Mouse (Mus musculus): ENCODE measurements at regions not wholly inside any gene's neighbourhood (a gene's known extent, or its start where the extent isn't known, plus 50 kb on each side); places are given as distances from the start of the nearest gene placed in this dataset.

DNA sequence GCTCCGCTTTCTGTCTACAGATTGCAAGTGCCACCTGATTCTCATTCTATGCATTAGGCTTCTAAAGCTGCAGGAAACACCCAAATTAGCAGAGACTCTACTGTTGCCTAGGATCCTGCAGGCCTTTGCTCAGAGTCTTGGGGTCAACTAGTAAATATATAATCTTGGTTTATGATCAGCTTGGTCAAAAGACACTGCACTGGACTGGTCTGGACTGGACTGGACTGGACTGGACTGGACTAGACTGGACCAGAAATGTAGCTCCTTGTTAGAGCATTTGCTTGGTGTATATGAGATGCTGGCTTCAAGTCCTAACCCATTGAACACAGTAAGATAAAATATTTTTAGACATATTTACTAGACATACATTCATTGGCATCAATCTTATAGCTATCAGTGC is 53.7 kb upstream of the Car8 start:
- TF ChIP-seq CTCF (IDR thresholded peaks at IDR 0.05; ENCODE audit: extremely low read depth, insufficient read depth, insufficient read length, insufficient replicate concordance): no peak
- no peak for TF ChIP-seq POLR2A (IDR thresholded peaks at IDR 0.05; ENCODE audit: low read depth, low read length)
